Mouse (Mus musculus) olfactory bulb, adult 2 months (tissue): ENCODE measurements around the gene Amotl2.

ENCODE experiments used
- CTCF ChIP-seq: fragments of 200-500 bp; IDR thresholded peaks from 2 replicates; pipeline ENCODE4 v1.5.1; 2012; ENCODE audit warnings: low read depth, mild to moderate bottlenecking, low read length, moderate library complexity; ENCODE audit not compliant: insufficient read depth
- POLR2A ChIP-seq: fragments of 200-500 bp; IDR thresholded peaks from 2 replicates; pipeline ENCODE4 v1.6.1; 2012; ENCODE audit warnings: mild to moderate bottlenecking, low read depth, low read length, moderate library complexity; ENCODE audit not compliant: insufficient read depth

- TF ChIP-seq POLR2A: no peak
- TF ChIP-seq CTCF: no peak
Observed at GRCm38 (mm10) chr9:102719085-102719484, 2.6 kb downstream of the Amotl2 start.
